Mouse (Mus musculus): Measurements from ENCODE around the gene Mef2a. TPM values are rescaled to one million over a fixed set of nuclear protein-coding genes. Genes with fewer than 3 reads are reported as not detected.

Gene Mef2a
- polyA plus RNA-seq, 1 experiment from 2014 or later = 43.2 TPM

GRCm38 (mm10) chr7:67404176-67404575 is 31.5 kb upstream of the Mef2a start:
- H3K27ac ChIP-seq (ENCODE audit: low read length) = no peak overlapping the region
- H3K4me2 ChIP-seq (ENCODE audit: low read length) = no peak overlapping the region
- no peak for ATAC-seq
- no peaks in the 10 kb centered on the region for H3K4me1 ChIP-seq (ENCODE audit: control insufficient read depth, insufficient read depth, low read length)
- no peak overlapping the region for H3K4me3 ChIP-seq (ENCODE audit: low read depth, low read length)
- WGBS = 83% methylated on average over 2 of the region's 2 CpGs
- H3K27me3 ChIP-seq (ENCODE audit: control insufficient read depth, insufficient read depth, low read depth, low read length) = no peaks in the 10 kb centered on the region
- no peaks in the 10 kb centered on the region for H3K36me3 ChIP-seq (ENCODE audit: control insufficient read depth, insufficient read depth, low read length)
- no peak overlapping the region for H3K9ac ChIP-seq (ENCODE audit: low read depth, low read length)
- H3K9me3 ChIP-seq (replicated peaks; ENCODE audit: control insufficient read depth, low read length, poor library complexity, severe bottlenecking) = no peaks in the 10 kb centered on the region

- no peaks in the 10 kb centered on the region for H3K4me1 ChIP-seq (ENCODE audit: control insufficient read depth, insufficient read depth, low read length)
- no peak overlapping the region for H3K4me2 ChIP-seq (ENCODE audit: low read length)
- no peak overlapping the region for H3K4me3 ChIP-seq (ENCODE audit: low read depth, low read length)
- H3K27ac ChIP-seq (ENCODE audit: low read length) = no peak overlapping the region
- H3K9me3 ChIP-seq (replicated peaks; ENCODE audit: control insufficient read depth, low read length, poor library complexity, severe bottlenecking) = no peaks in the 10 kb centered on the region
- ATAC-seq = no peak
- WGBS = 77% methylated on average over 7 of the region's 7 CpGs
- no peaks in the 10 kb centered on the region for H3K27me3 ChIP-seq (ENCODE audit: control insufficient read depth, insufficient read depth, low read depth, low read length)
- H3K36me3 ChIP-seq (ENCODE audit: control insufficient read depth, insufficient read depth, low read length) = no peaks in the 10 kb centered on the region
- no peak overlapping the region for H3K9ac ChIP-seq (ENCODE audit: low read depth, low read length)
Observed at GRCm38 (mm10) chr7:67402353-67402752, 29.7 kb upstream of the Mef2a start.

GRCm38 (mm10) chr7:67401379-67401778 is 28.7 kb upstream of the Mef2a start:
- H3K27me3 ChIP-seq (ENCODE audit: control insufficient read depth, insufficient read depth, low read depth, low read length) = no peaks in the 10 kb centered on the region
- no peak overlapping the region for H3K4me2 ChIP-seq (ENCODE audit: low read length)
- no peaks in the 10 kb centered on the region for H3K36me3 ChIP-seq (ENCODE audit: control insufficient read depth, insufficient read depth, low read length)
- WGBS = 61% methylated on average over 5 of the region's 5 CpGs
- no peak overlapping the region for H3K4me3 ChIP-seq (ENCODE audit: low read depth, low read length)
- no peaks in the 10 kb centered on the region for H3K9me3 ChIP-seq (replicated peaks; ENCODE audit: control insufficient read depth, low read length, poor library complexity, severe bottlenecking)
- no peaks in the 10 kb centered on the region for H3K4me1 ChIP-seq (ENCODE audit: control insufficient read depth, insufficient read depth, low read length)
- no peak for ATAC-seq
- H3K27ac ChIP-seq (ENCODE audit: low read length) = no peak overlapping the region
- no peak overlapping the region for H3K9ac ChIP-seq (ENCODE audit: low read depth, low read length)

- no peak for ATAC-seq
- H3K27ac ChIP-seq (ENCODE audit: low read length) = no peak overlapping the region
Observed at GRCm38 (mm10) chr7:67390760-67391159, 18.1 kb upstream of the Mef2a start.

GRCm38 (mm10) chr7:67390095-67390494 is 17.4 kb upstream of the Mef2a start:
- Histone ChIP-seq H3K27ac (ENCODE audit: low read length) (no peak overlapping the region), H3K9me3 (replicated peaks; ENCODE audit: control insufficient read depth, low read length, poor library complexity, severe bottlenecking) (no peaks in the 10 kb centered on the region), H3K4me1 (ENCODE audit: control insufficient read depth, insufficient read depth, low read length) (no peaks in the 10 kb centered on the region), H3K27me3 (ENCODE audit: control insufficient read depth, insufficient read depth, low read depth, low read length) (no peaks in the 10 kb centered on the region), H3K9ac (ENCODE audit: low read depth, low read length) (no peak overlapping the region), H3K36me3 (ENCODE audit: control insufficient read depth, insufficient read depth, low read length) (no peaks in the 10 kb centered on the region), H3K4me2 (ENCODE audit: low read length) (no peak overlapping the region), H3K4me3 (ENCODE audit: low read depth, low read length) (no peak overlapping the region)
- 81% methylated on average over 7 of the region's 7 CpGs for WGBS
- no peak for ATAC-seq

More at GRCm38 (mm10) chr7:67390760-67391159, 18.1 kb upstream of the Mef2a start:
- Histone ChIP-seq H3K4me3 (ENCODE audit: low read depth, low read length) (no peak overlapping the region), H3K9me3 (replicated peaks; ENCODE audit: control insufficient read depth, low read length, poor library complexity, severe bottlenecking) (no peaks in the 10 kb centered on the region), H3K36me3 (ENCODE audit: control insufficient read depth, insufficient read depth, low read length) (no peaks in the 10 kb centered on the region), H3K4me2 (ENCODE audit: low read length) (no peak overlapping the region), H3K27me3 (ENCODE audit: control insufficient read depth, insufficient read depth, low read depth, low read length) (no peaks in the 10 kb centered on the region), H3K4me1 (ENCODE audit: control insufficient read depth, insufficient read depth, low read length) (no peaks in the 10 kb centered on the region), H3K9ac (ENCODE audit: low read depth, low read length) (no peak overlapping the region)
- 77% methylated on average over 5 of the region's 5 CpGs for WGBS

GRCm38 (mm10) chr7:67384942-67385872 is 12.5 kb upstream of the Mef2a start:
- Histone ChIP-seq H3K9me3 (replicated peaks; ENCODE audit: control insufficient read depth, low read length, poor library complexity, severe bottlenecking) (no peaks in the 10 kb centered on the region), H3K9ac (ENCODE audit: low read depth, low read length) (no peak overlapping the region), H3K27ac (ENCODE audit: low read length) (no peak overlapping the region), H3K4me3 (ENCODE audit: low read depth, low read length) (no peak overlapping the region), H3K4me2 (ENCODE audit: low read length) (no peak overlapping the region), H3K27me3 (ENCODE audit: control insufficient read depth, insufficient read depth, low read depth, low read length) (no peaks in the 10 kb centered on the region), H3K36me3 (ENCODE audit: control insufficient read depth, insufficient read depth, low read length) (no peaks in the 10 kb centered on the region), H3K4me1 (ENCODE audit: control insufficient read depth, insufficient read depth, low read length) (no peaks in the 10 kb centered on the region)
- ATAC-seq = no peak
- WGBS = 86% methylated on average over 6 of the region's 6 CpGs

GRCm38 (mm10) chr7:67380174-67381129 is 7.8 kb upstream of the Mef2a start:
- Histone ChIP-seq H3K4me1 (ENCODE audit: control insufficient read depth, insufficient read depth, low read length) (no peaks in the 10 kb centered on the region), H3K4me2 (ENCODE audit: low read length) (no peak overlapping the region), H3K27ac (ENCODE audit: low read length) (no peak overlapping the region), H3K36me3 (ENCODE audit: control insufficient read depth, insufficient read depth, low read length) (no peaks in the 10 kb centered on the region), H3K4me3 (ENCODE audit: low read depth, low read length) (no peak overlapping the region), H3K9ac (ENCODE audit: low read depth, low read length) (no peak overlapping the region), H3K27me3 (ENCODE audit: control insufficient read depth, insufficient read depth, low read depth, low read length) (no peaks in the 10 kb centered on the region), H3K9me3 (replicated peaks; ENCODE audit: control insufficient read depth, low read length, poor library complexity, severe bottlenecking) (no peaks in the 10 kb centered on the region)
- ATAC-seq = no peak
- 90% methylated on average over 6 of the region's 6 CpGs for WGBS

- peaks cover 7% of the 10 kb centered on the region; the same call in 1 of the 2 replicates for H3K4me1 ChIP-seq (ENCODE audit: control insufficient read depth, insufficient read depth, low read length)
- H3K4me2 ChIP-seq (ENCODE audit: low read length) = no peak overlapping the region
- WGBS = 90% methylated on average over 6 of the region's 6 CpGs
Observed at GRCm38 (mm10) chr7:67376796-67377195, 4.1 kb upstream of the Mef2a start.

More at GRCm38 (mm10) chr7:67376796-67377195, 4.1 kb upstream of the Mef2a start:
- H3K4me3 ChIP-seq (ENCODE audit: low read depth, low read length) = no peak overlapping the region
- no peaks in the 10 kb centered on the region for H3K36me3 ChIP-seq (ENCODE audit: control insufficient read depth, insufficient read depth, low read length)
- no peaks in the 10 kb centered on the region for H3K9me3 ChIP-seq (replicated peaks; ENCODE audit: control insufficient read depth, low read length, poor library complexity, severe bottlenecking)
- H3K27ac ChIP-seq (ENCODE audit: low read length) = no peak overlapping the region
- H3K9ac ChIP-seq (ENCODE audit: low read depth, low read length) = no peak overlapping the region
- no peak for ATAC-seq
- H3K27me3 ChIP-seq (ENCODE audit: control insufficient read depth, insufficient read depth, low read depth, low read length) = no peaks in the 10 kb centered on the region
